Mouse (Mus musculus) limb, embryonic 11.5 days (tissue): ENCODE measurements around the gene Cox7a2. TPM values are rescaled to one million over a fixed set of nuclear protein-coding genes. Genes with fewer than 3 reads are reported as not detected.

Experiments used
- ATAC-seq: fragments of 200-750 bp; cut with Nextera tagmentation; 2 replicates; pipeline ENCODE4 v1.8.0; 2017; ENCODE audit warnings: low read depth; ENCODE audit not compliant: insufficient number of reproducible peaks, low FRiP score, low TSS enrichment
- DNase-seq: peaks from one replicate; pipeline ENCODE4 v3.0.0-alpha.2; 2015; ENCODE audit warnings: low spot score
- H3K27ac ChIP-seq: fragments of 300-500 bp; sonication (generic); replicated peaks from 2 replicates; pipeline ENCODE4 v1.5.1; 2014; ENCODE audit warnings: low read depth, mild to moderate bottlenecking, low read length
- H3K27me3 ChIP-seq: fragments of 300-500 bp; sonication (generic); 2 replicates; pipeline ENCODE4 v1.6.1; 2014; ENCODE audit warnings: mild to moderate bottlenecking, low read length, mixed read lengths; ENCODE audit not compliant: control insufficient read depth, insufficient read depth
- H3K36me3 ChIP-seq: fragments of 300-500 bp; sonication (generic); 2 replicates; pipeline ENCODE4 v1.6.1; 2014; ENCODE audit warnings: mild to moderate bottlenecking, low read length, moderate library complexity, mixed read lengths; ENCODE audit not compliant: control insufficient read depth, insufficient read depth
- H3K4me1 ChIP-seq: fragments of 300-500 bp; sonication (generic); 2 replicates; pipeline ENCODE4 v1.6.1; 2014; ENCODE audit warnings: low read length, mixed read lengths; ENCODE audit not compliant: control insufficient read depth, insufficient read depth
- H3K4me2 ChIP-seq: fragments of 300-500 bp; sonication (generic); 2 replicates; pipeline ENCODE4 v1.6.1; 2014; ENCODE audit warnings: low read depth, mild to moderate bottlenecking, moderate library complexity; ENCODE audit not compliant: severe bottlenecking
- H3K4me3 ChIP-seq: fragments of 300-500 bp; sonication (generic); 2 replicates; pipeline ENCODE4 v1.5.1; 2014; ENCODE audit warnings: low read depth, low read length
- H3K9ac ChIP-seq: fragments of 300-500 bp; sonication (generic); 2 replicates; pipeline ENCODE4 v1.6.1; 2014; ENCODE audit warnings: mild to moderate bottlenecking, low read length
- H3K9me3 ChIP-seq: fragments of 300-500 bp; sonication (generic); 2 replicates; pipeline ENCODE4 v1.6.1; 2016; ENCODE audit warnings: low read length; ENCODE audit not compliant: control insufficient read depth
- WGBS: fragments of 180-500 bp; shearing (Covaris S2); extraction: QIAGEN DNeasy Blood & Tissue Kit; methylation state at CpG from one replicate; pipeline ENCODE4 v1.1.7; 2014; 5-methylcytosine and 5-hydroxymethylcytosine counted together
- polyA plus RNA-seq: library from polyadenylated mRNA; unstranded; fragments of >200 nt; fragmentation: Nextera tagmentation; extraction: Ambion mirVana; gene quantifications from 2 replicates; pipeline ENCODE4 v1.2.1, GENCODE M21; 2014

Gene Cox7a2
- polyA plus RNA-seq, 1 experiment from 2014 or later = 709 TPM

DNA sequence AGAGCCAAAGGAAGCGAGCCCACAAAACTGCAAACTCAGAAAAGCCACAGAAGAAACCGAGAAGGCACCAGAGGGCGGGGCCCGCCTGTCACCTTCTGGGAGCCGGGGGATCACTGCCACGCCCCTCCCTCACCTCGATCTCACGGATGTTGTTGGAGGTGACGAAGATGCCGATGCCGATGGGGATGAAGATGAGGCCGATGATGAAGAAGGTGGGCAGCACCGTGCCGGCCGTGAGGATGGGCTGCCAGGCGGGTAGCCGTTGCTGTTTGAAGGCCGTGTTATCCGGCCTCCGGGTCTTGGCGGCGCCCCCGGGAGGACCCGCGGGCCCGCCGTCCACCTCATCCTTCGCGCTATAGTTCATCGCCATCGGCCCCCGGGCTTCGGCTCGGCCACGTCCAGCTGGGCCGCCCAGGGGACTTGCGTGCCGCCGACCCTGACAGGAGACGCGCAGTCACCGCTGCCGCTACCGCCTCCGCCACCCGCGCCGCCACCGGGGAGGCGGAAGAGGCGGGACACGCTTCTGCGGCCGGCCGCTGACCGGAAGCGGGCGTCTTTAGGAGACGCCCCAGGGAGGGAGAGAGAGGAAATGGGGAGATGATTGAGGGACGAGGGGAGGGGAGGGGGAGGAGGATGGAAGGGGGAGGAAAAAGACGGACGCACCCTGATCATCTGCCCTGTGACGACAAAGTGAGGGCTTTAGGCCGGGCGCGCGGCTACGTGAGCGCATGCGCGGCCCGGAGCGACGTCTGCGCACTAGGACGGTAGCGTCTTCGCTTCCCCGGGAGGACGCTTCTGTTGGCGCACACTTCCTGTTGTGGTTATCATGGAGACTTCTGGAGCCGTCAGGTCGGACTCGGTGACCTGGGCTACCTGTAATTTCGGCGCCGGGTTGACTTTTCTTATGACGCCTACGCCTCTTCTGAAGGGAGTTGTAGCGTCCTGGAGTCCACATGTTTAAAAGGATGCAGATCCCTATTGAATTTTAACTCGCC is 33.5 kb upstream of the Cox7a2 start, which contains the start of gene Tmem30a:
Gene Tmem30a (minus strand): TSS at position 667 of the 995 bp plus-strand sequence.
- Histone ChIP-seq H3K36me3 (no peaks in the 10 kb centered on the region), H3K9ac (peak within 1 kb of the TSS; percentile 79), H3K9me3 (no peaks in the 10 kb centered on the region), H3K4me2 (peak within 1 kb of the TSS; percentile 59), H3K27ac (peak within 1 kb of the TSS; percentile 72), H3K27me3 (no peaks in the 10 kb centered on the region), H3K4me3 (peak within 1 kb of the TSS; percentile 94), H3K4me1 (no peaks in the 10 kb centered on the region)
- DNase-seq = peak; percentile 87
- WGBS = under 1% methylated on average over 90 of the region's 91 CpGs
- peak; percentile 96 for ATAC-seq

DNA sequence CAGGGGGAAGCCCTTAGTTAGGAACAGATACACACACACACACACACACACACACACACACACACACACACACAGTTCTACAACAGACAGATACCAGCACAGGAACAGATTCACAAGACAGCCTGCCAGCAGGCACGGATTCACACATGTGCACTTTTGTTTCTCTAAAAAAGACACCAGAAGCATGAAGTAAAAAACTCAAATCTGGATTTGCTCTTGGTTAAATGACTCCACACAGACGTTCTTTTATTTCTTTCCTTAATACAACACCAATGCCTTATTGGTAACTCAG is 26.1 kb upstream of the Cox7a2 start:
- no peaks in the 10 kb centered on the region for H3K27me3 ChIP-seq
- no peak for ATAC-seq
- H3K36me3 ChIP-seq = no peaks in the 10 kb centered on the region
- no peak overlapping the region for H3K9ac ChIP-seq
- no peaks in the 10 kb centered on the region for H3K9me3 ChIP-seq
- DNase-seq = no peak
- 0 out of 2 replicates have a peak, but pooled peaks cover 2% of the 10 kb centered on the region for H3K4me1 ChIP-seq
- H3K27ac ChIP-seq = no peak overlapping the region
- 83% methylated on average over 2 of the region's 2 CpGs for WGBS
- no peak overlapping the region for H3K4me2 ChIP-seq
- H3K4me3 ChIP-seq = no peak overlapping the region

DNA sequence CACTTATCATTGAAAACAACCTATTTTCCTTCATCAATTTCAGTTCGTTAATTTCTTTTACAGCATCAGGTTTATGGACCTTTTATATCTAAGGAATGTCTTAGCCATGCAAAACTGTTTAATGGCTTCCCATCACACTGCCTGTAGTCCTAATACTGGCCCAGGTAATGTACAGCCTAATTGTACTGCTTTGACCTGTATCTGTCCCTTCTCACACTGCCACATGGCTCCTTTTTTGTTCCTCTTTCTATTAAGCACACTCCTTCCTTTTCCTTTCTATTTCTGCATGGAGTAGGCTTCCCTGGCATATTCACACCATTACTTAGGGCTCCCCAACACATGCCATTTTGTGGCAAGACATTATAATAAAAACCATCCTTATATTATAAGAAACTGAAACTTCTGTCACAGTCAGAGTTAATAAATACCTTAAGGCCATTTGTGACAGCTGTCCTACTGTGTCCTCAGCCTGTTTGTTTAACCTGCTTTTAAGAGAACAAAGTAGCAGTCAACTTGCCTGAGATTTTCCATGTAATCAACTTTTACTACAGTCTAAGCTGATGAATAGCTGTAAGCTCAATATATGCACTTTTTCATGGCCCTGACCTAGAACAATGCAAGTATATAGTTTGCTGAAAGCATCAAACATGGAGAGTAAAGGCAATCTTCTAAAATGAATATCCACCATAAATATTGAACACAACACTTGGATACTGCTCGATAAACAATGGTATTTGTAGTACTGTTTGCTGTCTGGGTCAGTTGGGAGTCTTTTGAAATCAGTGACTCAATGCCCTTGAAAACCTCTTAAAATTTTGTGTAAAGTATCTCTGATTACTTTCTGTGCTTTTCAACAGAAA is 25.5 kb upstream of the Cox7a2 start:
- Histone ChIP-seq H3K27ac (no peak overlapping the region), H3K27me3 (no peaks in the 10 kb centered on the region), H3K9ac (no peak overlapping the region), H3K4me1 (0 out of 2 replicates have a peak, but pooled peaks cover 2% of the 10 kb centered on the region), H3K4me2 (no peak overlapping the region), H3K9me3 (no peaks in the 10 kb centered on the region), H3K36me3 (no peaks in the 10 kb centered on the region), H3K4me3 (no peak overlapping the region)
- 91% methylated on average over 2 of the region's 2 CpGs for WGBS
- ATAC-seq = no peak
- DNase-seq = no peak

- 53% methylated on average over 3 of the region's 3 CpGs for WGBS
- Histone ChIP-seq H3K9ac (no peak overlapping the region), H3K27me3 (no peaks in the 10 kb centered on the region), H3K36me3 (no peaks in the 10 kb centered on the region), H3K4me1 (0 out of 2 replicates have a peak, but pooled peaks cover 2% of the 10 kb centered on the region), H3K9me3 (no peaks in the 10 kb centered on the region), H3K4me2 (no peak overlapping the region), H3K4me3 (no peak overlapping the region), H3K27ac (no peak overlapping the region)
- ATAC-seq (no peak), DNase-seq (no peak)
These were observed 24.8 kb upstream of the Cox7a2 start for GRCm38 (mm10) chr9:79784439-79784838.

DNA sequence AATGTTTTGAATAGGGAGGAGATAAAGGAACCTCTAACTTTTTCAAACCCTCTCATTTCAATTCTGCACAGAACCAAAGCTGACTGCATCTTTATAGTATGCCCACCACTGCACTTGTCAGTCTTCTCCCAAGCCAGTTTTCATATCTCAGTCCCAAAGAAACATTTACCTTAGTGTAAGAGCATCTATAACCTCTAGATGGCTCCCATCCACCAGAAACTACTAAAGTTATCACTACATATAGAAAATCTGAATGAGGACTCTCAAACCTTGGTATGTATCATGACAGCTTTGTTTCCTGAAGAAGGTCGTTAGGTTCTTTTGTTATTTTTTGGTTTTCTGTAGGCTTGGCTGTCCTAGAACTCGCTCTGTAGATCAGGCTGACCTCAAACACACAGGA is 19.7 kb upstream of the Cox7a2 start:
- Histone ChIP-seq H3K4me2 (no peak overlapping the region), H3K27me3 (no peaks in the 10 kb centered on the region), H3K27ac (no peak overlapping the region), H3K4me1 (no peaks in the 10 kb centered on the region), H3K9me3 (no peaks in the 10 kb centered on the region), H3K9ac (no peak overlapping the region), H3K4me3 (no peak overlapping the region), H3K36me3 (no peaks in the 10 kb centered on the region)
- 82% methylated on average over 2 of the region's 2 CpGs for WGBS
- no peak for DNase-seq
- ATAC-seq = no peak

GRCm38 (mm10) chr9:79766991-79767545 is 7.4 kb upstream of the Cox7a2 start:
- no peak overlapping the region for H3K27ac ChIP-seq
- WGBS = 93% methylated on average over 5 of the region's 5 CpGs

DNA sequence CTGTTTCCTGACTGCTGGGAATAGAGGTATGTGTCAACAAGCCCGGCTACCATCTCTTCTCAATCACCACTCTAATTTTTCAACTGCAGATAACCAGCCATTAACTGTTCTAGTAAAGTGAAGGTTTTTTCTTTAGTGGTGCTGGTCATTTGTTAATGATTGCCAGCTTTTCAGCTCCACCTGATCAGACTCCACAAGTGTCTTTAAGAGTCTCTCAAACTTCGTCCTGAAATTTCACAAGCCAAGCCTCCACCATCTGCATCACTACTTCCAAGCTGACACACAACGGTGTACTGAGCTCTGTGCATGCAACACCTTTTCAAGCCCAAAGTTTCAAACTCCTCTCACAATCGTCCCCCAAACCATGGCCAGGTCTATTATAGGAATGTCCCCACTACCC is 5.7 kb upstream of the Cox7a2 start:
- Histone ChIP-seq H3K9ac (no peak overlapping the region), H3K36me3 (no peaks in the 10 kb centered on the region), H3K27ac (no peak overlapping the region), H3K4me2 (no peak overlapping the region), H3K9me3 (no peaks in the 10 kb centered on the region), H3K27me3 (no peaks in the 10 kb centered on the region), H3K4me1 (no peaks in the 10 kb centered on the region), H3K4me3 (no peak overlapping the region)
- ATAC-seq (no peak), DNase-seq (no peak)
- 86% methylated on average over 4 of the region's 4 CpGs for WGBS

More at GRCm38 (mm10) chr9:79766991-79767545, 7.4 kb upstream of the Cox7a2 start:
- Histone ChIP-seq H3K9ac (no peak overlapping the region), H3K27me3 (no peaks in the 10 kb centered on the region), H3K4me1 (no peaks in the 10 kb centered on the region), H3K9me3 (no peaks in the 10 kb centered on the region), H3K4me3 (no peak overlapping the region), H3K4me2 (no peak overlapping the region), H3K36me3 (no peaks in the 10 kb centered on the region)
- no peak for DNase-seq
- no peak for ATAC-seq

DNA sequence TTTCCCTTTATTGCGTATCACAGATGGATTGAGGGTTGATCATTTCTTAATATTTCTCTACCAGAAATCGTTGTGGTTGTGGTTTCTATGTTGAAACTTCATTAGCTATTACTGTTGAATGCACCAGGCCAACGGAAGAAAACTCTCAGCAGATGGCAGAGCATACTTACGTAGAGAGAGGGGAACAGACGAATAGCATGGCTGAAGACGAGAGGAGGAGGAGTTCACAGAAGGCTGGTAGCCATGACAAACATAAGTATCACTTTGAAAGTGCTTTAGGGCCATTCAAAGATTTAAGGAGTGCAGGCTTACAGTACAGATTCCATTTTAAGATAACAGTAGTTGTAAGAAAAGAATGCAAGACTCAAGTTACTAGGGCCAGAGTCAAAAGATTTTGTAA is 2.8 kb upstream of the Cox7a2 start:
- H3K9me3 ChIP-seq = no peaks in the 10 kb centered on the region
- ATAC-seq = no peak
- 86% methylated on average over 6 of the region's 6 CpGs for WGBS

More for the DNA sequence above, 2.8 kb upstream of the Cox7a2 start:
- Histone ChIP-seq H3K9ac (no peak overlapping the region), H3K4me2 (no peak overlapping the region), H3K27me3 (no peaks in the 10 kb centered on the region), H3K4me1 (0 out of 2 replicates have a peak, but pooled peaks cover 3% of the 10 kb centered on the region), H3K4me3 (no peak overlapping the region), H3K36me3 (no peaks in the 10 kb centered on the region), H3K27ac (no peak overlapping the region)
- DNase-seq = no peak
